Mouse (Mus musculus) heart, embryonic 12.5 days (tissue): Measurements from ENCODE around the gene Gfi1b. TPM values are rescaled to one million over a fixed set of nuclear protein-coding genes. Genes with fewer than 3 reads are reported as not detected.

Experiments
- ATAC-seq: fragments of 200-750 bp; cut with Nextera tagmentation; 2 replicates; pipeline ENCODE4 v1.8.0; 2017; ENCODE audit warnings: moderate TSS enrichment, moderate library complexity; ENCODE audit not compliant: insufficient number of reproducible peaks, low FRiP score
- H3K27ac ChIP-seq: fragments of 300-500 bp; sonication (generic); 2 replicates; pipeline ENCODE4 v1.5.1; 2016; ENCODE audit warnings: mild to moderate bottlenecking, moderate library complexity; ENCODE audit not compliant: poor library complexity, severe bottlenecking
- H3K27me3 ChIP-seq: fragments of 300-500 bp; sonication (generic); replicated peaks from 2 replicates; pipeline ENCODE4 v1.6.1; 2016; ENCODE audit warnings: mild to moderate bottlenecking, moderate library complexity
- H3K36me3 ChIP-seq: fragments of 300-500 bp; sonication (generic); 2 replicates; pipeline ENCODE4 v1.6.1; 2016; ENCODE audit warnings: mild to moderate bottlenecking, moderate library complexity
- H3K4me1 ChIP-seq: fragments of 300-500 bp; sonication (generic); replicated peaks from 2 replicates; pipeline ENCODE4 v1.6.1; 2016; ENCODE audit warnings: mild to moderate bottlenecking
- H3K4me2 ChIP-seq: fragments of 300-500 bp; sonication (generic); 2 replicates; pipeline ENCODE4 v1.6.1; 2016; ENCODE audit warnings: mild to moderate bottlenecking, moderate library complexity
- H3K4me3 ChIP-seq: fragments of 300-500 bp; sonication (generic); 2 replicates; pipeline ENCODE4 v1.5.1; 2016; ENCODE audit warnings: mild to moderate bottlenecking
- H3K9ac ChIP-seq: fragments of 300-500 bp; sonication (generic); 2 replicates; pipeline ENCODE4 v1.6.1; 2016; ENCODE audit warnings: mild to moderate bottlenecking, moderate library complexity
- H3K9me3 ChIP-seq: fragments of 300-500 bp; sonication (generic); replicated peaks from 2 replicates; pipeline ENCODE4 v1.6.1; 2016; ENCODE audit warnings: mild to moderate bottlenecking, moderate library complexity
- WGBS: fragments of 180-500 bp; shearing (Covaris S2); methylation state at CpG from one replicate; pipeline ENCODE4 v1.1.7; 2016; 5-methylcytosine and 5-hydroxymethylcytosine counted together
- polyA plus RNA-seq: library from polyadenylated mRNA; unstranded; fragments of >200 nt; fragmentation: Nextera tagmentation; extraction: Ambion mirVana; gene quantifications from 2 replicates; pipeline ENCODE4 v1.2.1, GENCODE M21; 2016

The Gfi1b gene
- polyA plus RNA-seq, 1 experiment from 2014 or later, result 5.6 TPM

GRCm38 (mm10) chr2:28611407-28611787, 10.4 kb downstream of the Gfi1b start:
- Histone ChIP-seq H3K9ac (no peak overlapping the region), H3K27ac (no peak overlapping the region), H3K27me3 (peaks cover 14% of the 10 kb centered on the region; the same call in 1 of the 2 replicates), H3K36me3 (no peaks in the 10 kb centered on the region), H3K9me3 (no peaks in the 10 kb centered on the region), H3K4me2 (no peak overlapping the region), H3K4me1 (peaks cover 10% of the 10 kb centered on the region), H3K4me3 (no peak overlapping the region)
- 86% methylated on average over 17 of the region's 17 CpGs for WGBS
- no peak for ATAC-seq

- peaks cover 8% of the 10 kb centered on the region for H3K4me1 ChIP-seq
- no peaks in the 10 kb centered on the region for H3K9me3 ChIP-seq
- no peak overlapping the region for H3K4me2 ChIP-seq
- ATAC-seq, result no peak
- no peak overlapping the region for H3K4me3 ChIP-seq
- 81% methylated on average over 12 of the region's 12 CpGs for WGBS
- H3K9ac ChIP-seq, result no peak overlapping the region
- peaks cover 14% of the 10 kb centered on the region; the same call in 1 of the 2 replicates for H3K27me3 ChIP-seq
- no peak overlapping the region for H3K27ac ChIP-seq
- no peaks in the 10 kb centered on the region for H3K36me3 ChIP-seq
These were observed 10.9 kb downstream of the Gfi1b start for GRCm38 (mm10) chr2:28610716-28611406.

- Histone ChIP-seq H3K9ac (no peak overlapping the region), H3K27me3 (peaks cover 7% of the 10 kb centered on the region; the same call in 1 of the 2 replicates), H3K36me3 (no peaks in the 10 kb centered on the region), H3K9me3 (no peaks in the 10 kb centered on the region), H3K4me1 (peaks cover 8% of the 10 kb centered on the region), H3K4me2 (no peak overlapping the region), H3K27ac (no peak overlapping the region), H3K4me3 (no peak overlapping the region)
- no peak for ATAC-seq
- WGBS, result 76% methylated on average over 10 of the region's 10 CpGs
These were observed 11.9 kb downstream of the Gfi1b start for GRCm38 (mm10) chr2:28609851-28610250.

- Histone ChIP-seq H3K9me3 (no peaks in the 10 kb centered on the region), H3K4me1 (peaks cover 10% of the 10 kb centered on the region), H3K27ac (no peak overlapping the region)
These were observed 14.2 kb downstream of the Gfi1b start for GRCm38 (mm10) chr2:28607341-28608165.

GRCm38 (mm10) chr2:28606601-28607340, 15.0 kb downstream of the Gfi1b start:
- 0 out of 2 replicates have a peak, but pooled peaks have one; percentile 1 for ATAC-seq
- peaks cover 18% of the 10 kb centered on the region for H3K4me1 ChIP-seq
- H3K27me3 ChIP-seq, result no peaks in the 10 kb centered on the region
- WGBS, result 60% methylated on average over 8 of the region's 8 CpGs
- H3K36me3 ChIP-seq, result no peaks in the 10 kb centered on the region
- H3K9me3 ChIP-seq, result no peaks in the 10 kb centered on the region
- no peak overlapping the region for H3K4me3 ChIP-seq
- H3K4me2 ChIP-seq, result no peak overlapping the region
- no peak overlapping the region for H3K27ac ChIP-seq
- H3K9ac ChIP-seq, result no peak overlapping the region

More at GRCm38 (mm10) chr2:28607341-28608165, 14.2 kb downstream of the Gfi1b start:
- no peak overlapping the region for H3K4me3 ChIP-seq
- 47% methylated on average over 10 of the region's 10 CpGs for WGBS
- no peak overlapping the region for H3K4me2 ChIP-seq
- ATAC-seq, result peak; percentile 58
- H3K9ac ChIP-seq, result no peak overlapping the region
- no peaks in the 10 kb centered on the region for H3K27me3 ChIP-seq
- H3K36me3 ChIP-seq, result no peaks in the 10 kb centered on the region

- no peak overlapping the region for H3K27ac ChIP-seq
- peaks cover 22% of the 10 kb centered on the region for H3K4me1 ChIP-seq
- ATAC-seq, result no peak
- 71% methylated on average over 14 of the region's 14 CpGs for WGBS
- H3K9me3 ChIP-seq, result no peaks in the 10 kb centered on the region
- H3K4me2 ChIP-seq, result no peak overlapping the region
- H3K9ac ChIP-seq, result no peak overlapping the region
- H3K4me3 ChIP-seq, result no peak overlapping the region
- no peaks in the 10 kb centered on the region for H3K36me3 ChIP-seq
- no peaks in the 10 kb centered on the region for H3K27me3 ChIP-seq
These were observed 15.8 kb downstream of the Gfi1b start for GRCm38 (mm10) chr2:28605789-28606541.

- Histone ChIP-seq H3K27ac (no peak overlapping the region), H3K4me1 (peaks cover 38% of the 10 kb centered on the region), H3K27me3 (no peaks in the 10 kb centered on the region), H3K36me3 (no peaks in the 10 kb centered on the region), H3K9ac (no peak overlapping the region), H3K9me3 (no peaks in the 10 kb centered on the region), H3K4me3 (no peak overlapping the region), H3K4me2 (no peak overlapping the region)
- 85% methylated on average over 5 of the region's 5 CpGs for WGBS
- no peak for ATAC-seq
These were observed 18.2 kb downstream of the Gfi1b start for GRCm38 (mm10) chr2:28603542-28603941.

- H3K9me3 ChIP-seq, result no peaks in the 10 kb centered on the region; the same call in 1 of the 2 replicates
- H3K4me1 ChIP-seq, result peaks cover 41% of the 10 kb centered on the region
- WGBS, result 13% methylated on average over 12 of the region's 12 CpGs
- H3K4me3 ChIP-seq, result no peak overlapping the region
- ATAC-seq, result peak; percentile 82
- no peaks in the 10 kb centered on the region for H3K27me3 ChIP-seq
- H3K9ac ChIP-seq, result peak overlapping the region; percentile 8; the same call in 1 of the 2 replicates
- H3K27ac ChIP-seq, result peak overlapping the region; percentile 26
- peak overlapping the region; percentile 24 for H3K4me2 ChIP-seq
- H3K36me3 ChIP-seq, result no peaks in the 10 kb centered on the region
These were observed 19.8 kb downstream of the Gfi1b start for GRCm38 (mm10) chr2:28601720-28602590.

GRCm38 (mm10) chr2:28599569-28599900, 22.2 kb downstream of the Gfi1b start:
- no peak for ATAC-seq
- Histone ChIP-seq H3K9ac (no peak overlapping the region), H3K4me1 (peaks cover 41% of the 10 kb centered on the region), H3K27ac (no peak overlapping the region), H3K27me3 (no peaks in the 10 kb centered on the region), H3K9me3 (no peaks in the 10 kb centered on the region; the same call in 1 of the 2 replicates), H3K4me2 (no peak overlapping the region), H3K36me3 (no peaks in the 10 kb centered on the region), H3K4me3 (no peak overlapping the region)
- 44% methylated on average over 6 of the region's 6 CpGs for WGBS
